In genomic region chr12:98737801-98738350, GRCm38 (mm10) we compare ENCODE assay signal across 8 mouse cellular contexts. TPM values are rescaled to one million over a fixed set of nuclear protein-coding genes. Genes with fewer than 3 reads are reported as not detected.
DNase-seq lines count a peak whose midpoint lies in the region; ATAC-seq and TF ChIP-seq lines count a peak whose summit lies in the region.

No protein-coding gene starts in this region.

- 30% methylated on average over 7 of the region's 7 CpGs for WGBS in liver, adult 2 months
- WGBS in forebrain, embryonic 12.5 days: 16% methylated on average over 7 of the region's 7 CpGs
- 18% methylated on average over 7 of the region's 7 CpGs for WGBS in intestine, postnatal 0 days
- WGBS in midbrain, postnatal 0 days: 9% methylated on average over 7 of the region's 7 CpGs

- ATAC-seq in forebrain, embryonic 12.5 days (ENCODE audit: low FRiP score): peak; percentile 22; the same call in 1 of the 2 replicates
- ATAC-seq in intestine, postnatal 0 days: no peak
- no peak for ATAC-seq in midbrain, postnatal 0 days (ENCODE audit: low FRiP score)
- ATAC-seq in granulocyte monocyte progenitor cell, adult 5-6 weeks (replicated peaks; ENCODE audit: poor library complexity, severe bottlenecking): no peak; the same call in 1 of the 2 replicates

- peak overlapping the region; percentile 95 for H3K9ac ChIP-seq in liver, adult 2 months (ENCODE audit: low read depth, low read length)
- peak overlapping the region; percentile 94 for H3K9ac ChIP-seq in forebrain, embryonic 12.5 days
- H3K9ac ChIP-seq in intestine, postnatal 0 days (ENCODE audit: low read depth, low read length): peak overlapping the region; percentile 94
- H3K9ac ChIP-seq in midbrain, postnatal 0 days (replicated peaks; ENCODE audit: low read length, poor library complexity, severe bottlenecking): peak overlapping the region; percentile 73

- TF ChIP-seq POLR2A in liver, adult 2 months (IDR thresholded peaks at IDR 0.05; ENCODE audit: extremely low read depth, insufficient read depth, low read length): no peak

- H3K4me2 ChIP-seq in forebrain, embryonic 12.5 days: peak overlapping the region; percentile 64
- peak overlapping the region; percentile 77 for H3K4me2 ChIP-seq in intestine, postnatal 0 days (replicated peaks; ENCODE audit: low read depth)
- peak overlapping the region; percentile 99 for H3K4me2 ChIP-seq in midbrain, postnatal 0 days (ENCODE audit: low read depth, low read length, poor library complexity, severe bottlenecking)

- H3K9me3 ChIP-seq in forebrain, embryonic 12.5 days: no peaks in the 10 kb centered on the region
- no peaks in the 10 kb centered on the region for H3K9me3 ChIP-seq in intestine, postnatal 0 days (ENCODE audit: control insufficient read depth)
- no peaks in the 10 kb centered on the region for H3K9me3 ChIP-seq in midbrain, postnatal 0 days (ENCODE audit: low read length)

- peaks cover 10% of the 10 kb centered on the region; the same call in 1 of the 2 replicates for H3K79me2 ChIP-seq in liver, adult 2 months (ENCODE audit: control insufficient read depth, insufficient read depth, low read length)

- peaks cover 18% of the 10 kb centered on the region for H3K4me1 ChIP-seq in liver, adult 2 months (ENCODE audit: control insufficient read depth, insufficient read depth, low read length)
- H3K4me1 ChIP-seq in forebrain, embryonic 12.5 days: peaks cover 28% of the 10 kb centered on the region
- H3K4me1 ChIP-seq in intestine, postnatal 0 days (replicated peaks; ENCODE audit: control insufficient read depth, insufficient read depth, low read length): peaks cover 6% of the 10 kb centered on the region; the same call in 1 of the 2 replicates
- H3K4me1 ChIP-seq in midbrain, postnatal 0 days (ENCODE audit: insufficient read depth, low read length): peaks cover 8% of the 10 kb centered on the region

- DNase-seq in liver, adult 2 months (ENCODE audit: extremely low read depth, low read depth, low spot score): no peak
- no peak for DNase-seq in liver
- peak; percentile 4 for DNase-seq in midbrain, postnatal 0 days (ENCODE audit: low spot score)
- no peak for DNase-seq in gastrocnemius, adult 18-20 months (ENCODE audit: low spot score)
- no peak for DNase-seq in left cerebral cortex, adult 11 months (ENCODE audit: low spot score)

- peak overlapping the region; percentile 76; the same call in 1 of the 2 replicates for H3K4me3 ChIP-seq in liver, adult 2 months (ENCODE audit: insufficient read depth, low read depth, low read length)
- peak overlapping the region; percentile 85 for H3K4me3 ChIP-seq in forebrain, embryonic 12.5 days (replicated peaks)
- H3K4me3 ChIP-seq in intestine, postnatal 0 days (ENCODE audit: low read depth, low read length): peak overlapping the region; percentile 89
- peak overlapping the region; percentile 81 for H3K4me3 ChIP-seq in midbrain, postnatal 0 days (ENCODE audit: low read depth, low read length)

- no peak for TF ChIP-seq CTCF in liver, adult 2 months (IDR thresholded peaks at IDR 0.05; ENCODE audit: low read depth, low read length)
- TF ChIP-seq CTCF in intestine, postnatal 0 days (IDR thresholded peaks at IDR 0.05; ENCODE audit: low read depth): no peak
- TF ChIP-seq CTCF in midbrain, postnatal 0 days (IDR thresholded peaks at IDR 0.05): no peak

- H3K27ac ChIP-seq in liver, adult 2 months (replicated peaks; ENCODE audit: insufficient read depth, low read depth, low read length): peak overlapping the region; percentile 70
- H3K27ac ChIP-seq in forebrain, embryonic 12.5 days: no peak overlapping the region
- H3K27ac ChIP-seq in intestine, postnatal 0 days (ENCODE audit: low read depth, low read length): peak overlapping the region; percentile 91
- H3K27ac ChIP-seq in midbrain, postnatal 0 days (ENCODE audit: low read depth, low read length): no peak overlapping the region

- H3K27me3 ChIP-seq in liver, adult 2 months (ENCODE audit: control insufficient read depth, insufficient read depth, low read length): no peaks in the 10 kb centered on the region
- H3K27me3 ChIP-seq in forebrain, embryonic 12.5 days: peaks cover 16% of the 10 kb centered on the region
- no peaks in the 10 kb centered on the region for H3K27me3 ChIP-seq in intestine, postnatal 0 days (replicated peaks; ENCODE audit: control insufficient read depth, insufficient read depth, low read length)
- H3K27me3 ChIP-seq in midbrain, postnatal 0 days (ENCODE audit: insufficient read depth, low read length): peaks cover 4% of the 10 kb centered on the region; the same call in 1 of the 2 replicates

- no peaks in the 10 kb centered on the region for H3K36me3 ChIP-seq in liver, adult 2 months (ENCODE audit: control insufficient read depth, insufficient read depth, low read length)
- H3K36me3 ChIP-seq in forebrain, embryonic 12.5 days (replicated peaks): no peaks in the 10 kb centered on the region
- H3K36me3 ChIP-seq in intestine, postnatal 0 days (ENCODE audit: control insufficient read depth, insufficient read depth): no peaks in the 10 kb centered on the region
- no peaks in the 10 kb centered on the region for H3K36me3 ChIP-seq in midbrain, postnatal 0 days (ENCODE audit: insufficient read depth, low read length)

RNA-seq across cellular contexts. Expression of gene Ptpn21, which starts 0.7 kb away (rescaled TPM):
- 5.9 and 10.1 TPM in 2 replicates for total RNA-seq in liver, adult 2 months (2014; rRNA removed)
- polyA plus RNA-seq in liver, adult 2 months (2012; rRNA removed): 10.4 and 12.2 TPM in 2 replicates
- 8.6 and 9.8 TPM in 2 replicates for polyA plus RNA-seq in forebrain, embryonic 12.5 days (2016; fragmentation: Nextera tagmentation; extraction: Ambion mirVana)
- polyA plus RNA-seq in intestine, postnatal 0 days (2015; fragmentation: Nextera tagmentation; extraction: Ambion mirVana): 4.3 and 4.7 TPM in 2 replicates
- total RNA-seq in midbrain, postnatal 0 days (2014; rRNA removed): 3.2 and 3.8 TPM in 2 replicates
- polyA plus RNA-seq in midbrain, postnatal 0 days (2015; fragmentation: Nextera tagmentation; extraction: Ambion mirVana): 2.7 TPM in 2 replicates
- 10 to 100 TPM; 31.8 to 44.3 TPM for total RNA-seq in gastrocnemius, adult 18-20 months (2021)
- total RNA-seq in granulocyte monocyte progenitor cell, adult 5-6 weeks (2014; fragmentation: Nextera tagmentation): 4.7 and 7.8 TPM in 2 replicates
- 2.7 and 3.2 TPM in 2 replicates for total RNA-seq in granulocyte monocyte progenitor cell, adult 5-6 weeks (2017)

RNA-seq across cellular contexts. Expression of gene Zc3h14, which starts 8.9 kb away (rescaled TPM):
- total RNA-seq in liver, adult 2 months (2014; rRNA removed): 47.1 and 53.7 TPM in 2 replicates
- polyA plus RNA-seq in liver, adult 2 months (2012; rRNA removed): 21.9 and 22.7 TPM in 2 replicates
- 156 and 160 TPM in 2 replicates for polyA plus RNA-seq in forebrain, embryonic 12.5 days (2016; fragmentation: Nextera tagmentation; extraction: Ambion mirVana)
- polyA plus RNA-seq in intestine, postnatal 0 days (2015; fragmentation: Nextera tagmentation; extraction: Ambion mirVana): 34.1 and 37.9 TPM in 2 replicates
- total RNA-seq in midbrain, postnatal 0 days (2014; rRNA removed): 95.5 and 120 TPM in 2 replicates
- polyA plus RNA-seq in midbrain, postnatal 0 days (2015; fragmentation: Nextera tagmentation; extraction: Ambion mirVana): 94.9 and 98.3 TPM in 2 replicates
- total RNA-seq in gastrocnemius, adult 18-20 months (2021): 10 to 100 TPM; 46.9 to 49.6 TPM
- 123 and 138 TPM in 2 replicates for total RNA-seq in granulocyte monocyte progenitor cell, adult 5-6 weeks (2014; fragmentation: Nextera tagmentation)
- total RNA-seq in granulocyte monocyte progenitor cell, adult 5-6 weeks (2017): 99.0 and 116 TPM in 2 replicates

Comparison
In these comparisons a context has a peak if more than half of its experiments do, and no peak if none do; other contexts are left out.
1. H3K27ac ChIP-seq: peak in liver, adult 2 months (single experiment) and intestine, postnatal 0 days (single experiment); none in forebrain, embryonic 12.5 days (single experiment) and midbrain, postnatal 0 days (single experiment).
2. Peak in every context shown above with its lines, with median percentiles within 50 percentile points of each other: H3K4me3 ChIP-seq, H3K9ac ChIP-seq and H3K4me2 ChIP-seq.